Mouse (Mus musculus): Measurements from ENCODE around the gene Klhl6.

Gene Klhl6

GRCm38 (mm10) chr16:19969506-19969905 is 13.3 kb downstream of the Klhl6 start:
- DNase-seq (ENCODE audit: low read depth) = peak; percentile 93

- no peak for DNase-seq (ENCODE audit: low read depth)
Measured at GRCm38 (mm10) chr16:19968666-19969065, 14.2 kb downstream of the Klhl6 start.

DNA sequence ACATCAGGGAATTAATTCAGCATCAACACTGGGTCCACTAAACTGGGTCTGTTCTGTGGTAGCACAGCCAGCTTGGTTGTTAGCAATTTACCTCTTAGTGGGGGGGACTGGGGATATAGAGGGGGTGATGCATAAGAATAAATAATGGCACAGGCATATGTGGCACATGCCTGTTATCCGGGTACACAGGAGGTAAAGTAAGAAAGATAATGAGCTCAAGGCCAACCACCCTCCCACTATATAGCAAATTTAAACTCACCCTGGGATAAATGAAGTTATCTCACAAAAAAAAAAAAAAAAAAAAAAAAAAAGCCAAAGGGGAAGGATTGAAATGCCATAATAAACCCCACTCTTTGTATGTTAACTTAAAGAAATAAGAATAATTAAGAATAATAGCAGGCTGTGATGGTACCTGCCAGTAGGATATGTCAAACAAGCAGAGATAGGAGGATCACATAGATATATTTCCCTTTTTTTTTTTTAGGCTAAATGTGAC is 14.9 kb downstream of the Klhl6 start:
- DNase-seq (ENCODE audit: low read depth) = no peak

- DNase-seq (ENCODE audit: low read depth) = peak; percentile 66
Measured at GRCm38 (mm10) chr16:19966976-19967375, 15.9 kb downstream of the Klhl6 start.

DNA sequence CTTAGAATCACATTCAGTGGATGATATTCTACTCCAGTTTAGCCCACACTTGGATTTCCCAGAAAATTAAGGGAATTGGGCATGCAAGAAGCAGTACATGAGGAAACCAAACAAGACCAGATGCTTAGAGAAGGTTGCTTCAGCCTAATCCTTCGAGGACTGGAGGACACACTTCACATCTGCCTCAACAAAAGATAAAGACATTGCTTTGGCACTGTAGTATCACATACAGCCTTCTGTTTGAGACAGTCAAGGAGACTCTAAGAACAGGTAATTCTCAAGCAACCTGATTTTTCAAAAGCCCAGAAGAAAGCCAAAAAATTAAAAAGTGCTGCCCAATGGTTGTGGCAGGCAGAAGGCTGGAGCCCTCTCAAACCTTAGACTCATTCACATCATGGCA is 16.4 kb downstream of the Klhl6 start:
- DNase-seq (ENCODE audit: low read depth) = no peak

DNA sequence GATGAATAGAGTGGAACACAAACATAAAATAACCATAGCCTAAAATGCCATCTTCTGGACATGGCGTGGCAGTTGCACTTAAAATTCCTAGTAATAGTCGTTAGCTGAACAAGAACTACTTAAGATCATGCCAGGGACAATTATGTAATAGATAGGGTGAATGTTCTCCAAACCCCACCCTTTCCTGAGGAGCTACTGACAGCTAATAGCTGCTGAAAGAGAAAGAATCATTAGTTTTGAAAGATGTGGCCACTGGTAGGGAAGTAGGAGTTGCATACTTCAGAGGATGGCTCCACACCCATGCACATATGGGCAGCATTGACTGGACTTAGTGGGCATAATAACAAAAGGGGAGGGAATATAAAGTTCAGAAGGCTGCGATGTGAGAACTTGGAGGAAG is 19.9 kb downstream of the Klhl6 start:
- DNase-seq (ENCODE audit: low read depth) = peak; percentile 42

- DNase-seq (ENCODE audit: low read depth) = no peak
Measured at GRCm38 (mm10) chr16:19961070-19961469, 21.8 kb downstream of the Klhl6 start.

DNA sequence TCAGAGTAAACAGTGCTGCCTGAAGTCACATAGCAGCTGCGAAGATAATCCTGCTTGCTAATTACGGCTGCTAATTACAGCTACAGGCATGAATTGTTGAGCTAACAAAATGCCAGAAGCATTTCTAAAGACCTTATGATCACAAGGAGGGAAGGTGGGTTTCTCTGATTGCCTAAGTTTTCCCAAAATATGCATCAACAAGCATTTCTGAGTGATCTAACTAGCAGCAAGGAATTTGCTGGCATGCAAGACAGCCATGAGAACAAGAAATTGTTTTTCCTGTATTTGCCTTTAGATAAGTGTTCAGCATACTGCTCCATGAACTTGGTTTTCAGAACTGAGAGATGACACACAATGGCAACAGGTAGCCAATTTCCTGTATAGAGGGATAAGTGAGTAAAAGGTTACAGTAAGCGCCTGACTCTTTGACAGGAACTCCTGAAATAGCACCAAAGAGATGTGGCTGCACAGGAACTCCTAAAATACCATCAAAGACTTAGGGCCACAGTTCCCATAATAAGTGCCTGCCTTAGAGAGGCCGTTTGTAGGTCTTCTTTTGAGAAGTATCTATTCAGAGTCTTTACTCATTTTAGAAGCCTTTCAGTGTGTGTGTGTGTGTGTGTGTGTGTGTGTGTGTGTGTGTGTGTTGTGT is 22.3 kb downstream of the Klhl6 start:
- DNase-seq (ENCODE audit: low read depth) = peak; percentile 25

GRCm38 (mm10) chr16:19957051-19957450 is 25.8 kb downstream of the Klhl6 start:
- no peak for DNase-seq (ENCODE audit: low read depth)

DNA sequence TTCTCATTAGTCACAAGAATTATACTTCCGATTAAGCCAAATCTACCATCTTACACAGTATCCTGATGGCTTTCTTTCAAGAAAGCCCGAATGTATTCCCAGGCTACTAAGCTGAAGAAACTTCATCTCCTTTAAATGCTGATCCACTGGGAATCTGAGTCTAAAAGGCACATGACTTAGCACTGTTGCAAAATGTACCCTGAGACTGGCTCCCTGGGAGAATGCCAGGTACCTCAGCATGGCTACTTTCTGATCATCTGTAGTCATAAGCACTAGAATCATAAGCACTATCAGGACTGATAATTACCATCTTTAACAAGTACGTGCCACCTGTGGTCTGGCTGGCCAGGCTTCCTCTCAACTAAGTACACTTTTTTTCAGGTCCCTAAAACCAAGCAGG is 35.5 kb downstream of the Klhl6 start:
- no peak for DNase-seq (ENCODE audit: low read depth)

- no peak for DNase-seq (ENCODE audit: low read depth)
Measured at GRCm38 (mm10) chr16:19946578-19947298, 36.1 kb downstream of the Klhl6 start.

GRCm38 (mm10) chr16:19920823-19921222 is 62.0 kb downstream of the Klhl6 start:
- peak; percentile 62 for DNase-seq (ENCODE audit: low read depth)

DNA sequence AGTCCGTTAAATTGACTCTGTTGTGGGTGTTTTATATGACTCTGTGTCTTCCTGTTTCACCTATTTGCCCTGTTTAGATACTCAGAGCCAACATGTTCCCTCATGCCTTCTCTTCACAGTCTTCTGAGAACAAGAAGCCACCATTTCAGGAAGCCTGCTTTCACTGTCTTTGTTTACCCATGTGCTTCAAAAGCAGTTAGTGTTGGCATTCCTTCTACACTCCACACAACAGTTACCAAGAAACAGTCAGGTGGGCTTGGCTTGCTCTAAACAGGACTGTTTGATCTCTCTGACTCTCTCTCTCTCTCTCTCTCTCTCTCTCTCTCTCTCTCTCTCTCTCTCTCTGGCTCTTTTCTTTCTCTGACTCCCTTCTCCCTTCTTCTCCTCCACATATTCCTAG is 64.6 kb downstream of the Klhl6 start:
- DNase-seq (ENCODE audit: low read depth) = no peak

- peak; percentile 68 for DNase-seq (ENCODE audit: low read depth)
Measured at GRCm38 (mm10) chr16:19912582-19912981, 70.3 kb downstream of the Klhl6 start.

DNA sequence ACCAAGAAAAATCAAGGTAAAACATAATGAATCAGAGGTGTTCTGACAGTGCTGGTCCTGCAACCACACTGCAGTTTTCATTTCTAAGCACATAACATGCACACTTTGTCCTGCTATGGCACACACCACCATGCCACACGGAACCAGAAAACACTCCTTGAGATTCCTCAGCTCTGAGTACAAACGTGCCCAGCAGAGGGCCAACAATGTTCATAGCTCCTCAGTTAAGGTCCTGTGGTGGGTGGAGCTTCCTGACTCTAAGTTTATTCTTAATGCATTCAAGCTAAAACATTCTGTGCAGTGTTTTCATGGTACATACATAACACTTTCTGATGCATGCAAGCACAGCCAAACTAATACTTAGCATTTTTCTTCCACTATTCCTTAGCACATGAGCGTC is 74.5 kb downstream of the Klhl6 start:
- DNase-seq (ENCODE audit: low read depth) = peak; percentile 66

DNA sequence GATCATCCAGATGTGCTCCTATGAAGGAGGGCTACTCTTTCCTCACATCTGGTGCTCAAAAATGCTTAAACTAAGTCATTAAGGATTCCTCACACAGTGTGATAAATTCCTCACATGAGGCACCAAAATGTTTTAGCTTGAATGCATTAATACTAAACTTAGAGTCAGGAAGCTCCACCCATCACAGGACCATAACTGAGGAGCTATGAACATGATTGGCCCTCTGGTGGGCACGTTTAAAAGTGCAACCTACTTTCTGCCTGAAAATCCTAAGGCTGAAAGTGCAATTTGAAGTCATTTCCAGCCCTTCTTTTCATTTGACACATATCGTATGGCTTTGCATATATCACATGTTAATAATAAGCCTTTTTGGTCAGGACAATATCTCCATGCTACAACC is 75.7 kb downstream of the Klhl6 start:
- peak; percentile 73 for DNase-seq (ENCODE audit: low read depth)

DNA sequence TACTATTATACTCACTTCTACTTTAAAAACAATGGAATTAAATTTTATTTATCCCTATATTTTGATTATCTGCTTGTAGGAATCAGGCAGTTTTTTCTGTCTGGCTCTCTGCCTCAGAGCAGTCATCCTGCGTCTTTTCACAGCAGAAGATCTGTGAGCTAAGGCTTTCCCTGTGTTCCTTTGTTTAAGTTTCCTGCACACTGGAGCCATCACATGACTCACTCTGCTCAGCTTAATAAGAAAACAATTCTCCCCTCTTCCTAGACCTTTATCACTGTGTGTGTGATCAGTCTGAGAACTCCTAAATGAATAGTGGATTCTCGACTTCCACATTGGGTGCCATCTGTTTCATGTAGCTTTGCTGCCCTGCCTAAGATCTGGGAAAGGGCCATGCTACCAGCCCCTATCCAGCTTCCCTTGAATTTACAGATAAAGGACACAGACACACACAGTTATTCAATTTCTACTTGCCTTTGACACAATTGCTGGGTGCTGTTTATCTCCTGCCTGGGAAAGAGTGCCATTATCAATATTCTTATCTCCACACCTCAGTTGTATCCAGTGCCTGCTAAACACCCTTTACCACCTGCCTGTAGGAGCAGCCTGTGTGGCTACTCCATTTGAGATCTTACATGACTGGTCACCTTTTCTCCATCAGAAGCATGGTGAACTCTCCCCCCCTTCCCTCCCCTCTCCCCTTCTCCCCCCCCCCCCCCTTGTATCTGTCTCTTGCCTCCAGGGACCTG is 77.9 kb downstream of the Klhl6 start:
- DNase-seq (ENCODE audit: low read depth) = no peak

- no peak for DNase-seq (ENCODE audit: low read depth)
Measured at GRCm38 (mm10) chr16:19903792-19904191, 79.0 kb downstream of the Klhl6 start.
